Mouse (Mus musculus) liver, adult 2 months (tissue): Measurements from ENCODE around the gene Tuba4a. TPM values are rescaled to one million over a fixed set of nuclear protein-coding genes. Genes with fewer than 3 reads are reported as not detected.
A peak's percentile ranks its signal among the peaks of the same experiment; 100 is the strongest.
"Not testable (repeated sequence)": the region's sequence is repeated elsewhere in the genome, so short reads cannot be mapped to it uniquely, and the experiment has no call there.

ENCODE experiments used
- DNase-seq: peaks from one replicate; pipeline ENCODE4 v3.0.0-alpha.2; 2011; ENCODE audit warnings: low read depth, low spot score; ENCODE audit errors: extremely low read depth
- H3K27ac ChIP-seq: fragments of 200-500 bp; replicated peaks from 2 replicates; pipeline ENCODE4 v1.5.1; 2012; ENCODE audit warnings: low read depth, mild to moderate bottlenecking, control low read depth, inconsistent platforms, low read length; ENCODE audit not compliant: insufficient read depth
- H3K27me3 ChIP-seq: fragments of 200-500 bp; 2 replicates; pipeline ENCODE4 v1.6.1; 2012; ENCODE audit warnings: mild to moderate bottlenecking, moderate library complexity, low read length, inconsistent platforms; ENCODE audit not compliant: control insufficient read depth, insufficient read depth
- H3K36me3 ChIP-seq: fragments of 200-500 bp; 2 replicates; pipeline ENCODE4 v1.6.1; 2012; ENCODE audit warnings: low read length, inconsistent platforms; ENCODE audit not compliant: control insufficient read depth, insufficient read depth
- H3K4me1 ChIP-seq: fragments of 200-500 bp; 2 replicates; pipeline ENCODE4 v1.6.1; 2011; ENCODE audit warnings: low read length; ENCODE audit not compliant: control insufficient read depth, insufficient read depth
- H3K4me3 ChIP-seq: fragments of 200-500 bp; 2 replicates; pipeline ENCODE4 v1.5.1; 2011; ENCODE audit warnings: low read depth, mild to moderate bottlenecking, control low read depth, low read length, moderate library complexity; ENCODE audit not compliant: insufficient read depth
- H3K79me2 ChIP-seq: fragments of 200-500 bp; 2 replicates; pipeline ENCODE4 v1.6.1; 2012; ENCODE audit warnings: inconsistent platforms, mild to moderate bottlenecking, low read length, moderate library complexity; ENCODE audit not compliant: control insufficient read depth, insufficient read depth
- H3K9ac ChIP-seq: fragments of 200-500 bp; 2 replicates; pipeline ENCODE4 v1.6.1; 2012; ENCODE audit warnings: low read depth, mild to moderate bottlenecking, control low read depth, inconsistent platforms, low read length
- CTCF ChIP-seq: fragments of 200-500 bp; IDR thresholded peaks from 2 replicates; pipeline ENCODE4 v1.5.1; 2011; ENCODE audit warnings: low read depth, low read length, control low read depth
- POLR2A ChIP-seq: fragments of 200-500 bp; IDR thresholded peaks from 2 replicates; pipeline ENCODE4 v1.6.1; 2011; ENCODE audit warnings: low read length, control low read depth; ENCODE audit not compliant: insufficient read depth; ENCODE audit errors: extremely low read depth
- WGBS: fragments of 180-500 bp; shearing (Covaris S2); methylation state at CpG from one replicate; pipeline ENCODE4 v1.1.7; 2018; 5-methylcytosine and 5-hydroxymethylcytosine counted together
- polyA plus RNA-seq: library from polyadenylated mRNA; depleted of rRNA; stranded (reverse); fragments of >200 nt; gene quantifications from 2 replicates; pipeline ENCODE4 v1.2.3, GENCODE M21; 2012
- total RNA-seq: library from RNA; depleted of rRNA; stranded (reverse); fragments of >200 nt; gene quantifications from 2 replicates; pipeline ENCODE4 v1.2.3, GENCODE M21; 2014

Tuba4a gene
- total and polyA plus RNA-seq, 2 experiments: 80.9 to 242 TPM

DNA sequence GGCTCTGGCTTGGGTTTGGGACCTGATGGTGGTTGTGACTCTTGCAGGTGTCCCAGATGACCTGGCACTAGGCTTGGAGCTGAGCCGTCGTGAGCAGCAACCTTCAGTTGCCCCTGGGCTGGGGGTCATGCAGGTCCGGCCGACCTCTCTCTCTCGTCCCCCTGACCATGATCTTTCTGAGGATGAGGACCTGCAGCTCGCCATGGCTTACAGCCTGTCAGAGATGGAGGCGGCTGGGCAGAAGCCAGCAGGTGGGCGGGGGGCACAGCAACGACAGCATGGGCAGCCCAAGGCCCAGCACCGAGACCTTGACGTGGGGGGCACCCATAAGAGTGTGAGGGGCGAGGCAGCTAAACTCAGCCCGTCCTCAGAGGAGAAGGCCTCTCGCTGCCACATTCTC is 23.7 kb upstream of the Tuba4a start:
- DNase-seq: no peak
- Histone ChIP-seq H3K36me3 (peaks cover 8% of the 10 kb centered on the region), H3K79me2 (no peaks in the 10 kb centered on the region), H3K27me3 (no peaks in the 10 kb centered on the region), H3K4me3 (no peak overlapping the region), H3K27ac (no peak overlapping the region), H3K4me1 (no peaks in the 10 kb centered on the region), H3K9ac (no peak overlapping the region)
- 94% methylated on average over 14 of the region's 14 CpGs for WGBS
- TF ChIP-seq CTCF (no peak), POLR2A (no peak)

DNA sequence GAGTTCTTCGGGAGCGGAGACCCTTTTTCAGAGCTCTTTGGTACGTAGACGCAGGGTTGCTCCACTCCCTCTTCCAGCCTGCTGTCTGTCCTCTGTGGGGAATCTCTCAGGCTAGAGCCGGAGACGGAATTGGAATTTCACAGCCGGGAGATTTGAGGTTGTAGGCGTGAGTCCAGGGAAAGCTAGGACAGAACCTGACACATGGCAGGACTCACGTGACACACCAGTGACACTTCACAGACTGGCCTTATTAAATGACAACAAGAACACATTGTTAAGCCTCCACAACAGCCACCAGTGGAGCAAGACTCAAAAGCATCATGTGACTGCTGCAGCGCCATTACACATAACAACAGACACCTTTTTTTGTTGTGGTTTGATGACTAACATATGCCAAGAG is 19.9 kb upstream of the Tuba4a start:
- peaks cover 11% of the 10 kb centered on the region for H3K4me1 ChIP-seq
- H3K27me3 ChIP-seq: no peaks in the 10 kb centered on the region
- WGBS: 95% methylated on average over 10 of the region's 10 CpGs
- peaks cover 8% of the 10 kb centered on the region for H3K36me3 ChIP-seq
- H3K27ac ChIP-seq: no peak overlapping the region
- no peak overlapping the region for H3K4me3 ChIP-seq
- H3K79me2 ChIP-seq: peaks cover 6% of the 10 kb centered on the region; the same call in 1 of the 2 replicates
- TF ChIP-seq POLR2A (no peak), CTCF (no peak)
- H3K9ac ChIP-seq: no peak overlapping the region
- no peak for DNase-seq

DNA sequence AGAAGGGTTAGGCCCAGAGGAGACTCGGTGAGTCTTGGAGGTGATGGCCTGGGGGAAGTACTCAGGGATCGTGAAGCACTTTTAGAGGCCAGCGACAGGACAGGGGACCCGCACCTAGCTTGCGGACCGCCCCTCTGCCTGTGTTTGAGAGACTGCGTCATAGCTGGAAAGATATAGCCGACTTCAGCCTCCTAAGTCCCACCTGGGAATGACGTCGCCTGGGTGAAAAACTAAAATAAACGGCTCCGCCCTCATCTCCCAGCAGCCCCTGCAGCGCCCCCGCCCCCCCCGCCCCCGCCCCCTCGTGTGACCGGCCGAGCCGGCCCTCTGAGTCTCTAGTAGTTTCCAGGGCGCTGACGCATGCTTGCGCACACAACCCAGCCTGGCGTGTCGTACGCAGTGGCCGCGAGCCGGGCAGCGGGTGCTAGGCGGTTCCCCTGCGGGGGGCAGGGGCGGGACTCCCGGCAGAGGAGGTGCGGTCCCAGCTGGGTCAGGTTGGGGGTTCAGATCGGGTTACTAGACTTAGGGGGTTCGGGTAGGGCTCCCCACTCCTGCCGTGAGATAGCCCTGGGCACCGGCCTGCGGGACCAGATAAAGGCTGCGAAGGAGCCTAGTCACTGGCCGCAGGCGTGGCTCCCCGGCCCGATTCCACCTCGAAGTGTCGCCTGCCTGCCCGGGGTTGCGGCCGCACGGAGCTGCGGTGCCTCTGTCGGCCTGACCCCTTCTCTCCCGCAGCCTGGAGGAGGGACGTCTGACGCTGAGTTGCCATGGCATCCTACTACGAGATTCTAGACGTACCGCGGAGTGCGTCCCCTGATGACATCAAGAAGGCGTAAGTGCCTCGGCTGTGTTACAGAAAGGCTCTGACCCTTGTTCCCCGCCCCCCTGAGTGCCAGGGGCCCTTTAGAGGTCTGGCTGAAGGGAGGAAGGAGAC is 16.7 kb upstream of the Tuba4a start, which contains the start of gene Dnajb2:
TSS of gene Dnajb2 (plus strand) at position 290 of the 934 bp plus-strand sequence.
- Histone ChIP-seq H3K4me3 (peak within 1 kb of the TSS; percentile 67), H3K27ac (peak within 1 kb of the TSS; percentile 95), H3K9ac (peak within 1 kb of the TSS; percentile 91), H3K36me3 (peaks cover 6% of the 10 kb centered on the region), H3K4me1 (peaks cover 12% of the 10 kb centered on the region), H3K27me3 (no peaks in the 10 kb centered on the region), H3K79me2 (peaks cover 6% of the 10 kb centered on the region; the same call in 1 of the 2 replicates)
- under 1% methylated on average over 64 of the region's 64 CpGs for WGBS
- TF ChIP-seq POLR2A: peak; percentile 63
- 0 out of 2 replicates have a peak, but pooled peaks have one; percentile 8 for TF ChIP-seq CTCF
- DNase-seq: peak; percentile 80

DNA sequence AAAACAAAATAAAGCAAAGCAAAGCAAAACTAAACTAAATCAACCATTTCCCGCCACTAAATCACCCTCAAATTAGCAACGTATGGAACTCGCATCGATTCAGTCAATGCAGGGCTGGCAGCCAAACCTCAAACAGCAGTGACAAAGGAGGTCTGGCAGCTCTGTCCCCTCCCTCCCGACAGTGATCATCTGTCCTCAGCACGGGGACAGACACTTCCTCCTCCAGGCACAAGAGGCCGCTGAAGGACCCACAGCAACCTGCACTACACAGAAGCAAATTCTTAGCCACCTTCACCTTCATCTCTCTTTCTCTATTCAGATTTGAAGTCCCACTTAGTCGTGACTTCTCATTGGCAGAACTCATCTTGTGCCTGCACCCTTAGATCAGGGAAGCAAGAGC is 14.9 kb upstream of the Tuba4a start:
- Histone ChIP-seq H3K27ac (no peak overlapping the region), H3K9ac (no peak overlapping the region; the same call in 1 of the 2 replicates), H3K4me3 (no peak overlapping the region), H3K79me2 (peaks cover 6% of the 10 kb centered on the region; the same call in 1 of the 2 replicates), H3K27me3 (no peaks in the 10 kb centered on the region), H3K4me1 (peaks cover 12% of the 10 kb centered on the region), H3K36me3 (peaks cover under 1% of the 10 kb centered on the region)
- WGBS: 2% methylated on average over 8 of the region's 8 CpGs
- peak; percentile 87 for TF ChIP-seq CTCF
- no peak for TF ChIP-seq POLR2A
- peak; percentile 79 for DNase-seq

DNA sequence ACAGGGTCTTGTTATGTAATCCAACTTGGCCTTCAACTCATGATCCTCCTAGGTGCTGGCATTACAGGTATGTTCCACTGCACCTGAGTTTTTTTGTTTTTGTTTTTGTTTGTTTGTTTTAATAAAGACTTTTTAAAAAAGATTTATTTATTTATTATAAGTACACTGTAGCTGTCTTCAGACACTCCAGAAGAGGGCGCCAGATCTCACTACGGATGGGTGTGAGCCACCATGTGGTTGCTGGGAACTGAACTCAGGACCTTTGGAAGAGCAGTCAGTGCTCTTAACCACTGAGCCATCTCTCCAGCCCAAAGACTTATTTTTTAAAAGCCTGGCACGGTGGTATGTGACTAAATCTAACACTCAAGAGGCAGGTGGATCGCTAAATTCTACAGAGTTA is 12.8 kb upstream of the Tuba4a start:
- not testable (repeated sequence) for H3K4me1 ChIP-seq, H3K9ac ChIP-seq, H3K36me3 ChIP-seq, H3K79me2 ChIP-seq, H3K27me3 ChIP-seq, DNase-seq, H3K27ac ChIP-seq, H3K4me3 ChIP-seq
- 80% methylated on average over 4 of the region's 4 CpGs for WGBS

DNA sequence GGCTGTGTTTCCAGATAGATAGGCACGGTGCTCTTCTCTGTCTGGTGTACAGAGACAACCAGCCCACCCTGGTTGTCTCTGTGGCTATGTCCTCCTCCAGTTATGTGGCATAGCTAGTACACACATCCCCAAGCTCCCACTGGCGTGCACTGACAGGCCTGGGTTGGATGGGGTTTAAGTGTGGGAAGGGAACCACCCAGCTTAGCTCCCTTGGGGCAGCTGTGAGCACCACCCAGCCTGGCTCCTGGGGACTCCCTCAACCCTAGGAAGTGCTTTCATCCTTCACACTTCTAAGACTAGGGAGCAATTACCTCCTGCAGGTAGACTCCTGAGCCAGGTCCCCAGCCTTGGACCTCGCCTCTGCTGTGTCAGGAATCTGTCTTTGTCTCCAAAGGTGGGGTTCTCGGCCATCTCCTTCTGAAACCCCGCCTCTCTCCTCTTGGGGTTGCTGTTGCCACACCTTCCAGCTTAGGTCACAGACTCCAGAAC is 12.0 kb upstream of the Tuba4a start, which contains the start of gene A630095N17Rik:
TSS of gene A630095N17Rik (minus strand) at position 439 of the 489 bp plus-strand sequence.
- H3K9ac ChIP-seq: no peak within 1 kb of the TSS
- peaks cover 2% of the 10 kb centered on the region for H3K4me1 ChIP-seq
- no peaks in the 10 kb centered on the region for H3K27me3 ChIP-seq
- DNase-seq: no peak
- WGBS: 83% methylated on average over 5 of the region's 5 CpGs
- no peaks in the 10 kb centered on the region for H3K36me3 ChIP-seq
- no peak within 1 kb of the TSS for H3K4me3 ChIP-seq
- H3K27ac ChIP-seq: no peak within 1 kb of the TSS
- TF ChIP-seq CTCF: no peak
- no peak for TF ChIP-seq POLR2A
- 0 out of 2 replicates have a peak, but pooled peaks cover 2% of the 10 kb centered on the region for H3K79me2 ChIP-seq
